Mouse (Mus musculus) T-helper 1 cell (primary cell): ENCODE data around the gene Zcchc7.

ENCODE experiments used
- in situ Hi-C: fragments of 300-600 bp; cut with MboI, MseI; formaldehyde crosslinking; loops from one replicate; pipeline ENCODE4 v1.15.1; 2025; ENCODE audit warnings: high pct_unique_total_duplicates

Zcchc7 gene

GRCm38 (mm10) chr4:44755553-44756133 is at the start of gene Zcchc7:
Gene Zcchc7 (plus strand): TSS chr4:44755877.
- in situ Hi-C loops, result no loop called here

- in situ Hi-C loops, result no loop called here
Measured at GRCm38 (mm10) chr4:44705967-44706366, 49.7 kb upstream of the Zcchc7 start.

GRCm38 (mm10) chr4:44706865-44707264 is 48.8 kb upstream of the Zcchc7 start:
- in situ Hi-C loops, result no loop called here

GRCm38 (mm10) chr4:44708311-44708710 is 47.4 kb upstream of the Zcchc7 start:
- in situ Hi-C loops, result no loop called here

- in situ Hi-C loops, result no loop called here
Measured at GRCm38 (mm10) chr4:44709091-44709695, 46.5 kb upstream of the Zcchc7 start.

GRCm38 (mm10) chr4:44709740-44710700 is 45.7 kb upstream of the Zcchc7 start, which contains the start of gene Pax5:
Gene Pax5 (minus strand): TSS chr4:44710487.
- in situ Hi-C loops, result no loop called here

- in situ Hi-C loops, result no loop called here
Measured at GRCm38 (mm10) chr4:44710701-44711097, 45.0 kb upstream of the Zcchc7 start.

- in situ Hi-C loops, result no loop called here
Measured at GRCm38 (mm10) chr4:44711136-44711900, 44.4 kb upstream of the Zcchc7 start.

- in situ Hi-C loops, result no loop called here
Measured at GRCm38 (mm10) chr4:44712051-44712700, 43.5 kb upstream of the Zcchc7 start.

GRCm38 (mm10) chr4:44712786-44713553 is 42.7 kb upstream of the Zcchc7 start:
- in situ Hi-C loops, result no loop called here

- in situ Hi-C loops, result no loop called here
Measured at GRCm38 (mm10) chr4:44713554-44714051, 42.1 kb upstream of the Zcchc7 start.

GRCm38 (mm10) chr4:44714111-44714621 is 41.5 kb upstream of the Zcchc7 start:
- in situ Hi-C loops, result no loop called here

GRCm38 (mm10) chr4:44715621-44716160 is 40.0 kb upstream of the Zcchc7 start:
- in situ Hi-C loops, result no loop called here

- in situ Hi-C loops, result no loop called here
Measured at GRCm38 (mm10) chr4:44716391-44716790, 39.3 kb upstream of the Zcchc7 start.

- in situ Hi-C loops, result no loop called here
Measured at GRCm38 (mm10) chr4:44717676-44718075, 38.0 kb upstream of the Zcchc7 start.

- in situ Hi-C loops, result no loop called here
Measured at GRCm38 (mm10) chr4:44720046-44720445, 35.6 kb upstream of the Zcchc7 start.

GRCm38 (mm10) chr4:44721237-44721636 is 34.4 kb upstream of the Zcchc7 start:
- in situ Hi-C loops, result no loop called here

- in situ Hi-C loops, result no loop called here
Measured at GRCm38 (mm10) chr4:44740471-44740870, 15.2 kb upstream of the Zcchc7 start.

- in situ Hi-C loops, result no loop called here
Measured at GRCm38 (mm10) chr4:44756134-44756951, 666 bp downstream of the Zcchc7 start.
